Mouse (Mus musculus): ENCODE data around the gene Cdk14. TPM values are rescaled to one million over a fixed set of nuclear protein-coding genes. Genes with fewer than 3 reads are reported as not detected.
"Not testable (repeated sequence)": the region's sequence is repeated elsewhere in the genome, so short reads cannot be mapped to it uniquely, and the experiment has no call there.

Cdk14 gene
- polyA plus RNA-seq, 1 experiment from 2014 or later, result 21.8 TPM

DNA sequence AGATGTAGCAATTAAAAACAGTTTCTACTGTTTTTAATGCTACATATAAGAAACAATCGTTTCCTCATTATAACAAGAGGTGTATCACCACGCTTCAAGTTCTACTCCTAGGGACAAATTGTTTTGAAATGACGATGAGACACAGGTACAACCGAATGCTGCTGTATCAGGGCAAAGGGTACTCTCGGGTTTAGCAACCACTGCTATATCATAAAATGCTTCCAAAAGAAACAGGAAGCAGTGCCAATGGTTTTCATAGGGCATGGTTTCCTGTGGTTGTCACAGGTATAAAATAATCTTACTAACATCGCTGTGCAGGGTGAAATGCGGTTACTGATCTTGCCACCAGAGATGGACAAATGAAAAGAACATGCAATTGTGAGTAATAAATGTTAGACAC, 174.9 kb downstream of the Cdk14 start:
- no peak for ATAC-seq
- 96% methylated on average over 7 of the region's 7 CpGs for WGBS
- no peaks in the 10 kb centered on the region for H3K27me3 ChIP-seq
- no peaks in the 10 kb centered on the region for H3K36me3 ChIP-seq (ENCODE audit: poor library complexity, severe bottlenecking)
- no peak overlapping the region for H3K4me2 ChIP-seq
- no peaks in the 10 kb centered on the region for H3K4me1 ChIP-seq
- no peak overlapping the region for H3K4me3 ChIP-seq
- no peaks in the 10 kb centered on the region for H3K9me3 ChIP-seq (replicated peaks)
- no peak overlapping the region for H3K9ac ChIP-seq
- no peak overlapping the region for H3K27ac ChIP-seq

DNA sequence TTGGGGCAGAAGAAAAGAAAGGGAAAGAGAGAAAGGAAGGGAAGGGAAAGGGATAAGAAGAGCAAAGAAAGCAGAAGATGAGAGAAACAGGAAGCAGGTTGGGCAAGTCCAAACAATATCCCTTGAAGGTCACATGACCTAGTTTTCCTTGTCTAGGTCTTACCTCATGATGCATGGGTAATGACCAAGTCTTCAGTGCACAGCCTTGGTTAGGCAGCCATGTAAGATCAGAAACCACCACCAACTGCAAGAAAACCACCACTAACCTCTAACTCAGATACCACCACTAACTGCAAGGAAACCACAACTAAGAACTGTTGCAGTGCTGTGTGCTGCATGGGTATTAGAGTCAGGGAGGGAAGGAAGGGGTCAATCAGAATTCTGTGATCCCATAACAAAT, 176.5 kb downstream of the Cdk14 start:
- H3K36me3 ChIP-seq (ENCODE audit: poor library complexity, severe bottlenecking), result no peaks in the 10 kb centered on the region
- no peak for ATAC-seq
- H3K27ac ChIP-seq, result no peak overlapping the region
- no peaks in the 10 kb centered on the region for H3K9me3 ChIP-seq (replicated peaks)
- H3K4me1 ChIP-seq, result no peaks in the 10 kb centered on the region
- no peaks in the 10 kb centered on the region for H3K27me3 ChIP-seq
- no peak overlapping the region for H3K4me3 ChIP-seq
- H3K9ac ChIP-seq, result no peak overlapping the region
- no peak overlapping the region for H3K4me2 ChIP-seq

DNA sequence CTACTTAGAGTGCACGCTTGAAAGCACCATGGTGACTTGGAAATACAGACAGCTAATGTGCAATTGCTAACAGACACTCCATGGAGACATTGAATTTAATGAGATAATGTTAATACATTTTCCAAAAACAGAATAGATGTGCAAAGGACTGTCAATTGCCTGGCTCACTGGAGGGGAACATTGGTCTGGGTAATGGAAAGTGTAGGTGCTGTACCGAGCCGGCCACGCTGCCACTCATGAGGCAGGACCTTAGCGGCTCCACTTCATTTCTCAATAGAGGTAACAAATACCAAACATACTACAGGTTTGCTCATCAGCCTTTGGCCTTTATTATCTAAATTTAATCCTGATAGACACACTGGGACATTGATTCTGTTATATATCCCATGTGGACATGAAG, 177.4 kb downstream of the Cdk14 start:
- 92% methylated on average over 5 of the region's 5 CpGs for WGBS
- H3K4me3 ChIP-seq, result no peak overlapping the region
- no peak overlapping the region for H3K4me2 ChIP-seq
- ATAC-seq, result no peak
- no peaks in the 10 kb centered on the region for H3K36me3 ChIP-seq (ENCODE audit: poor library complexity, severe bottlenecking)
- no peaks in the 10 kb centered on the region for H3K9me3 ChIP-seq (replicated peaks)
- no peaks in the 10 kb centered on the region for H3K27me3 ChIP-seq
- no peak overlapping the region for H3K27ac ChIP-seq
- H3K4me1 ChIP-seq, result no peaks in the 10 kb centered on the region
- H3K9ac ChIP-seq, result no peak overlapping the region

DNA sequence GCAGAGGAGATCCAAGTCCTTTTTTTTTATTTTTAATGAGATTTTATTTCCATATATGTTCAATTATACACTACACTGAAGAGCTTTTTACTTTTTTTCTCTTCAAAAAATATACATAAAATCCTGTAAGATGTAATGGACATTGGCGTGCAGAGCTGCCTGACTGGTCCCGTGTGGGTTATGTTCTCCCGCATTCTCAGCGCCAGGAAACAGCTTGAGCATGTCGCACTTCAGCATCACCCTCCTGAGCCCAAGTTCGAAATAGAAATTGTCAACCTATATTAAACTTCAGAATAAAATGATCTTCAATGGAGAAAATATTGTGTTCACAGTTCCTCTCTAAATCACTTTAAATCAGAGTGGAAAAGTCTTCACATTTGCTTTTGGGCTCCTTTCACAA, 179.0 kb downstream of the Cdk14 start:
- H3K27ac ChIP-seq, result no peak overlapping the region
- no peak overlapping the region for H3K4me2 ChIP-seq
- no peak for ATAC-seq
- 84% methylated on average over 6 of the region's 6 CpGs for WGBS
- 0 out of 2 replicates have a peak, but pooled peaks cover 6% of the 10 kb centered on the region for H3K9me3 ChIP-seq (replicated peaks)
- no peak overlapping the region for H3K9ac ChIP-seq
- H3K36me3 ChIP-seq (ENCODE audit: poor library complexity, severe bottlenecking), result peaks cover 8% of the 10 kb centered on the region
- no peaks in the 10 kb centered on the region for H3K4me1 ChIP-seq
- no peak overlapping the region for H3K4me3 ChIP-seq
- no peaks in the 10 kb centered on the region for H3K27me3 ChIP-seq

DNA sequence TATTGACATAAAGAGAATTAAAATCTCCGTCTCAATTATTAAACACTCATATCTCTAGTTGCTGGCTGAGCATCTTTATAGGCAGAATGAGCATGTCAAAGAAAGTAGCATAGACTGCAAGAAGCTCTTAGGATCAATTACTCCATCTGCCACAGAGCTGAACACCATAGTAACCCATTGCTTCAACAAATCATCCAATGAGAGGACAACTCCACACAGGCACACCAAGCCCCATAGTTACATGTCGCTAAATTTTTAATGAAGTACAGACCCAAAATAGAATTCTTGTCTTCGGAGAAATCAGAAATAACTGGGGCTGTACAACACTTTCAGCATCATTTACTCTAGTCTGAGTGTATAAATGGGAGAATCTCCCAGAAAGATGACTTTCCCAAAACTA, 180.0 kb downstream of the Cdk14 start:
- Histone ChIP-seq H3K4me1 (no peaks in the 10 kb centered on the region), H3K9me3 (replicated peaks) (0 out of 2 replicates have a peak, but pooled peaks cover 6% of the 10 kb centered on the region), H3K4me2 (no peak overlapping the region), H3K27ac (no peak overlapping the region), H3K4me3 (no peak overlapping the region), H3K27me3 (no peaks in the 10 kb centered on the region), H3K36me3 (ENCODE audit: poor library complexity, severe bottlenecking) (peaks cover 8% of the 10 kb centered on the region), H3K9ac (no peak overlapping the region)
- ATAC-seq, result no peak
- WGBS, result 95% methylated on average over 3 of the region's 3 CpGs

DNA sequence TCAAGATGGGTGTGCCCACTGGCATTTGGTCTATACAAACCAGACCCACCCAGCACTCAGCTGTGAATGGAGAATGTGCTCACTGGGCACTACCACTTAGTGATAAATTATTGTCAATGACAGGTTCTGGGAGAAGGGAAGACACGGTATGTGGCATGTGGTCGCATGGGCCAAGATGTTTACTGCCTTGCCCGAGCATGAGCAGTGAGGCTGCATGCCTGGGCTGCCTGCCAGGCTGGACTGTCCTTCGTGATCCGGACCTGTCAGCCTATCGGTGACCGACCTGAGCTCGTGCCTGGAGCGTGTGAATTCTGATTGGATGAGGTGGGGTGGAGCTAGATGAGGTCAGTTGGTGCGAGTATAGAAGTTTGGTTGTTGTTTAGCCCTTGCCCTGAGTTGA, 185.2 kb downstream of the Cdk14 start:
- H3K4me2 ChIP-seq; H3K27me3 ChIP-seq; H3K9me3 ChIP-seq (replicated peaks); H3K4me3 ChIP-seq; H3K9ac ChIP-seq; H3K4me1 ChIP-seq; H3K27ac ChIP-seq; ATAC-seq; H3K36me3 ChIP-seq (ENCODE audit: poor library complexity, severe bottlenecking): not testable (repeated sequence)
- WGBS, result 92% methylated on average over 10 of the region's 10 CpGs

DNA sequence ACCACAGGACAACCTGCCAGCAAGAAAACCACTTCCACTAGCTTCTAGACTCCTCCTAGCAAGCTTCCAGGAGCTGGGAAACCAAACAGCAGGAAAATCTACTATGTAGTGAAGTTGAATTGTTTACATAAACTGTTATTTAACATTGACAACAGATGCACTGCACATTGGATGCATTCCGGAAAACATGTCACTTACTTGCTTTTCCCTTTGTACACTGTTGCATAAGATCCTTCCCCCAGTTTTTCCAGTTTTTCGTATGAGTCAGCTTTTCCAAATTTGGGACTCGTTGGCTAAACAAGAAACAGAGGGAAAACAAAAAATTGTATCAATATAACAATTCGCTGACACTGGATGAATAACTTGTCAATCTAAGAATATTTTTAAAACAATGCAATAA, 193.1 kb downstream of the Cdk14 start:
- Histone ChIP-seq H3K27me3 (no peaks in the 10 kb centered on the region), H3K9ac (no peak overlapping the region), H3K9me3 (replicated peaks) (no peaks in the 10 kb centered on the region), H3K27ac (no peak overlapping the region), H3K4me1 (no peaks in the 10 kb centered on the region), H3K4me3 (no peak overlapping the region), H3K36me3 (ENCODE audit: poor library complexity, severe bottlenecking) (no peaks in the 10 kb centered on the region), H3K4me2 (no peak overlapping the region)
- ATAC-seq, result no peak
- WGBS, result 92% methylated on average over 4 of the region's 4 CpGs

DNA sequence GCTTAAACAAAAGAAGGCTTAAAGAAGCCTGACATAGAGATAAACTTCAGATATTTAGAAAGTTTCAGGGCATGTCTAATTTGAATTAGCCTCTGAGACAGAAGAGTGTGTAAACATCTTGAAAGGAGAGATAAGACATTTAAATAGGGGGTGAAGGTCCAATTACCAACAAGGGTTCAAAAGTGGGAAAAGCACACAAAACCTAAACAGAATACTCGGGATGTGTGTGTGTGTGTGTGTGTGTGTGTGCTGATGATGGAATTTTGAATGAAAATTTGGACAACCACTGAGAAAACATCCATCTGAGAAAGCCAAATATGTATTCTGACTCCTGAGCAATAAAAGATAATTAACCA, 208.4 kb downstream of the Cdk14 start:
- Histone ChIP-seq H3K4me1 (peaks cover 6% of the 10 kb centered on the region; the same call in 1 of the 2 replicates), H3K36me3 (ENCODE audit: poor library complexity, severe bottlenecking) (no peaks in the 10 kb centered on the region), H3K9me3 (replicated peaks) (no peaks in the 10 kb centered on the region), H3K27ac (no peak overlapping the region), H3K4me2 (no peak overlapping the region), H3K9ac (no peak overlapping the region), H3K4me3 (no peak overlapping the region), H3K27me3 (no peaks in the 10 kb centered on the region)
- WGBS, result 67% methylated on average over 1 of the region's 1 CpGs
- no peak for ATAC-seq

DNA sequence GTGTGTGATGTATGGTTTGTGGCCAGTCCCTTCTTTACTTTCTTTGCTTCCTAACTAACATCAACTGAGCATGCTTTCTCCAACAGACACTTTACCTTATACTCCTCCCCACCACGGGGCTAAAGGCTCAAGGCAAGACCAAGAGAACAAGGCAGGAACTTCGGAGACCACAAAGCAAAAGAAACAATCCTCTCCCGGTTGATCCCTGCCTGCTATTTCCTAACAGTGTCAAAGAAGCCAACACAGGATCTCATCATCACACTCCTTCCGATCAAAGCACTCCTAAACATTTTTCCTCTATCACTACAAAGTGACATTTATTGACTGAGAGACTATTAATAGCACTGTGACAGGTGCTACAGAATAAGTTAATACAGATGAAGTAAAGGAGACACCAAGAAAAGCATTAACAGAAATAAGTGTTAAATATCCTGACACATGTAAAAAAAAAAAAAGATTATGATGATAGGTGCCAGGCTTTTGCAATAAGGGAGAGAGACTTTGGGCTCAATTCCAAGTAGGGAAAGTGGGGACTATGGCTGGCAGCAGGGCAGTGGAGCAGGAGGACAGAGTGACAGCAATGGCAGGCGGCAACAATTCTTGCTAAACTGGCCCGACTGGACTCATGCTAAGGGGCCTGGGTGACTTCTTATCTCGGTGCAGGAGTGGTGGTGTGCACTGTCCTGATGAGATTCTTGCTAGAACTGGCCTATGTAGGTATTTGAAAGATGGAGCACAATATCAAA, 208.9 kb downstream of the Cdk14 start:
- WGBS, result 63% methylated on average over 7 of the region's 7 CpGs
- no peak overlapping the region for H3K27ac ChIP-seq
- H3K9me3 ChIP-seq (replicated peaks), result no peaks in the 10 kb centered on the region
- H3K27me3 ChIP-seq, result no peaks in the 10 kb centered on the region
- no peaks in the 10 kb centered on the region for H3K36me3 ChIP-seq (ENCODE audit: poor library complexity, severe bottlenecking)
- no peak overlapping the region for H3K4me2 ChIP-seq
- peak; percentile 43; the same call in 1 of the 2 replicates for ATAC-seq
- peaks cover 6% of the 10 kb centered on the region; the same call in 1 of the 2 replicates for H3K4me1 ChIP-seq
- no peak overlapping the region for H3K4me3 ChIP-seq
- no peak overlapping the region for H3K9ac ChIP-seq

DNA sequence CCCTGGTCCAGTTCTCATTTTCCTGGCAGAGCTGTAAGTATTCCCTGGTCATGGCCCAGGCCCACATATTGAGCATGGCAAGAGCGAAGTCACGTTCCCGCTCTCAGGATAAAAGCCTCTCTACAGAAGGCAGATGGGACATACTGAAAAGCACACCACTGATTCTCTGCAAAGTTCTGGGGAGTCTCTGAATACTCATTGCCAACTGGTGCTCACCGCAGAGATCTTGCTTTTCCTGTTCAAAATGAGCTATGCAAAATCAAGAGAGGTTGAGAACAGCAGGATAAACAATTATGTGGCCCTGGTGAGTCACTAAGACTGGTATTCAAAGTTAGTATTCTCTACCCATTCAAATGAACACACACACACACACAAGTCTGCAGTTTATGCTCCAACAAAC, 212.1 kb downstream of the Cdk14 start:
- no peak overlapping the region for H3K4me2 ChIP-seq
- no peak overlapping the region for H3K4me3 ChIP-seq
- H3K36me3 ChIP-seq (ENCODE audit: poor library complexity, severe bottlenecking), result no peaks in the 10 kb centered on the region
- H3K27me3 ChIP-seq, result no peaks in the 10 kb centered on the region
- H3K27ac ChIP-seq, result no peak overlapping the region
- 91% methylated on average over 4 of the region's 4 CpGs for WGBS
- no peak for ATAC-seq
- H3K4me1 ChIP-seq, result peaks cover 14% of the 10 kb centered on the region
- H3K9me3 ChIP-seq (replicated peaks), result no peaks in the 10 kb centered on the region
- no peak overlapping the region for H3K9ac ChIP-seq

DNA sequence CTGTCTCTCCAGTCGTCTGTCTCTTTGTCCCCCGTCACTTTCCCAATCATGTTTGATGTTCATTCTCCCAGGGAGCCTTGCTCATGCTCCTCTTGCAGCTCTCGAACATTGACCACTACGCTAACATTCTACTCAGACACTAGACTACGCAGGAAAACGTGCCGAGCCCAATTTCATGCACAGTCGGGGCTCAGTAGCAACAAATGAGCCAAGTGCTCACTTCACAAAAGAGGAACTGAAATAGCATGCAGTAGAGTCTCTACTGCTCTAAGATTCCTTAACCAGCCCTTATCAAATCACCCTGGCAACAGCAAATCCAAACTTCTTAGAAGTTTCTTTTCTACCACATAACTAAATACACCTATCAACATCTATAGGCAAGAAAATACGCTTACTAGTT, 214.1 kb downstream of the Cdk14 start:
- H3K4me3 ChIP-seq, result no peak overlapping the region
- no peak overlapping the region for H3K9ac ChIP-seq
- WGBS, result 76% methylated on average over 9 of the region's 9 CpGs
- no peak overlapping the region for H3K4me2 ChIP-seq
- ATAC-seq, result no peak
- peaks cover 9% of the 10 kb centered on the region for H3K4me1 ChIP-seq
- no peaks in the 10 kb centered on the region for H3K27me3 ChIP-seq
- no peak overlapping the region for H3K27ac ChIP-seq
- no peaks in the 10 kb centered on the region for H3K9me3 ChIP-seq (replicated peaks)
- H3K36me3 ChIP-seq (ENCODE audit: poor library complexity, severe bottlenecking), result no peaks in the 10 kb centered on the region

DNA sequence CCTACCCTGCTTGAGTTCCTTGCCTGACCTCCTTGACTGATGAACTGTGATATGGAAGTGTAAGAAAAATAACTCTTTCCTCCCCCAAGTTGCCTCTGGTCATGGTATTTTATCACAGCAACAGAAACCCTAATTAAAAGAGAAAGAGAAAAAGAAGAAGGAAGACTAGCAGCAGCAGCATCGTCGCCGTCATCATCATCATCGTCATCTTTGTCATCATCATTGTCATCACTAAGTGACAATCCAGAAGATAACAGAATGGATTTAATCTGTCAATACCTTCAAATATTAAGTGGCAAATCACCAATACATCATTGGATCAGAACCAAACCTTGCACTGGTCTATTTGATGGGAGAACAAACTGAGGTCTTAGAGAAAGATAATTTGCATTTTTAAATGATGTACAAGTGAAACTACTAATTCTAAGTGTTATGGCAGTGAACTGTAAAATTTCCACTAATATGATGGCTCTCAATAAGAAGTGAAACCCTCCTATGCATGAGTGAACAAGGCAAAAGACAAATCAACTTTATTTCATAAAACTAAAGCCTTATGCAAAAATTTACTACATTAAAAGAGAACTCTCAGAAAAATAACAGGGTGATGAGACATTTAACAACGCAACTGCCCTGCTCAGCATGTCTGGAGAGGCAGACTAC, 225.4 kb downstream of the Cdk14 start:
- no peak for ATAC-seq
- 94% methylated on average over 5 of the region's 5 CpGs for WGBS
- no peaks in the 10 kb centered on the region for H3K27me3 ChIP-seq

DNA sequence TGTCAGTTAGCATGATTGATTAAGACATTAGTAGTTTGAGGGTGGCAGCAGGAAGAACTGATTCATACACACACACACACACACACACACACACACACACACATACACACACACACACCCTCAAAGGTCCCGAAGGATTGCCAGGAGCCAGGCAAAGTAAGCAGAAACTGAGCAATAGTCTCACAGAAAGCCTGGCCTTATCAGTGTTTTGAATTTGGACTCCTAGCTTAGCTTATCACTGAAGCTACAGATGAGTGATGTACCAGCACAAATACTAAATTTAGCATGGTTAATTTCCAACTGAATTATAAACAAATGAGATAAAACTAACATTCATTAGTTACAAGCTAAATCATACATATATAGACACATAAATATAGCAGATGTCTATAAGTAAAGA, 230.5 kb downstream of the Cdk14 start:
- H3K27me3 ChIP-seq, result no peaks in the 10 kb centered on the region
- H3K4me2 ChIP-seq, result no peak overlapping the region
- ATAC-seq, result no peak
- no peaks in the 10 kb centered on the region for H3K9me3 ChIP-seq (replicated peaks)
- 0 out of 2 replicates have a peak, but pooled peaks cover 3% of the 10 kb centered on the region for H3K4me1 ChIP-seq
- no peaks in the 10 kb centered on the region for H3K36me3 ChIP-seq (ENCODE audit: poor library complexity, severe bottlenecking)
- H3K4me3 ChIP-seq, result no peak overlapping the region
- H3K27ac ChIP-seq, result no peak overlapping the region
- WGBS, result 83% methylated on average over 1 of the region's 1 CpGs
- no peak overlapping the region for H3K9ac ChIP-seq

More for the DNA sequence above, 225.4 kb downstream of the Cdk14 start:
- no peaks in the 10 kb centered on the region for H3K9me3 ChIP-seq (replicated peaks)
- H3K9ac ChIP-seq, result no peak overlapping the region
- H3K4me3 ChIP-seq, result no peak overlapping the region
- H3K4me1 ChIP-seq, result no peaks in the 10 kb centered on the region
- no peak overlapping the region for H3K27ac ChIP-seq
- no peaks in the 10 kb centered on the region for H3K36me3 ChIP-seq (ENCODE audit: poor library complexity, severe bottlenecking)
- no peak overlapping the region for H3K4me2 ChIP-seq
